Mouse (Mus musculus): ENCODE results near the gene Tlnrd1. TPM values are rescaled to one million over a fixed set of nuclear protein-coding genes. Genes with fewer than 3 reads are reported as not detected.

Gene Tlnrd1
- polyA plus RNA-seq, 1 experiment: 25.5 TPM

- H3K27me3 ChIP-seq (ENCODE audit: control insufficient read depth, insufficient read depth, insufficient read length): no peaks in the 10 kb centered on the region
- TF ChIP-seq POLR2AphosphoS2 (IDR thresholded peaks at IDR 0.05; ENCODE audit: insufficient read length, low read depth) (no peak), TCF3 (IDR thresholded peaks at IDR 0.05; ENCODE audit: insufficient read length, low read depth) (no peak), REST (IDR thresholded peaks at IDR 0.05; ENCODE audit: insufficient read depth, insufficient read length) (no peak), SRF (IDR thresholded peaks at IDR 0.05; ENCODE audit: control insufficient read depth, insufficient read length, low read depth) (no peak), CEBPB (IDR thresholded peaks at IDR 0.05; ENCODE audit: insufficient read depth, poor library complexity, severe bottlenecking) (no peak), MYOG (IDR thresholded peaks at IDR 0.05; ENCODE audit: control insufficient read depth in 1 of 3, insufficient read depth in 1 of 3, insufficient read length in 2 of 3, low read depth in 2 of 3) (no peak), POLR2A (IDR thresholded peaks at IDR 0.05; ENCODE audit: insufficient read length, low read depth) (no peak)
- H3K4me3 ChIP-seq: no peak overlapping the region
- H3K79me2 ChIP-seq (ENCODE audit: control insufficient read depth, insufficient read depth): no peaks in the 10 kb centered on the region
- no peak overlapping the region for H3K4me2 ChIP-seq (ENCODE audit: low read depth)
- H3ac ChIP-seq (ENCODE audit: control insufficient read depth, insufficient read length): no peak overlapping the region
- H3K36me3 ChIP-seq (ENCODE audit: control insufficient read depth, insufficient read depth): no peaks in the 10 kb centered on the region
Measured at GRCm38 (mm10) chr7:83851569-83852380, 32.3 kb downstream of the Tlnrd1 start.

- no peak overlapping the region for H3K4me3 ChIP-seq
- no peak overlapping the region for H3K4me2 ChIP-seq (ENCODE audit: low read depth)
- no peaks in the 10 kb centered on the region for H3K36me3 ChIP-seq (ENCODE audit: control insufficient read depth, insufficient read depth)
- no peaks in the 10 kb centered on the region for H3K27me3 ChIP-seq (ENCODE audit: control insufficient read depth, insufficient read depth, insufficient read length)
- no peak overlapping the region for H3ac ChIP-seq (ENCODE audit: control insufficient read depth, insufficient read length)
- TF ChIP-seq TCF3 (IDR thresholded peaks at IDR 0.05; ENCODE audit: insufficient read length, low read depth) (no peak), MAX (IDR thresholded peaks at IDR 0.05; ENCODE audit: low read depth) (no peak), MYOD1 (IDR thresholded peaks at IDR 0.05; ENCODE audit: control insufficient read depth in 1 of 3, insufficient read length in 2 of 3, low read depth in 2 of 3) (no peak), USF1 (IDR thresholded peaks at IDR 0.05; ENCODE audit: low read depth) (no peak), POLR2AphosphoS2 (IDR thresholded peaks at IDR 0.05; ENCODE audit: insufficient read length, low read depth) (no peak), E2F4 (IDR thresholded peaks at IDR 0.05; ENCODE audit: insufficient read depth) (no peak), REST (IDR thresholded peaks at IDR 0.05; ENCODE audit: insufficient read depth, insufficient read length) (no peak), CEBPB (IDR thresholded peaks at IDR 0.05; ENCODE audit: insufficient read depth, poor library complexity, severe bottlenecking) (no peak), MYOG (IDR thresholded peaks at IDR 0.05; ENCODE audit: control insufficient read depth in 1 of 3, insufficient read depth in 1 of 3, insufficient read length in 2 of 3, low read depth in 2 of 3) (no peak), POLR2A (IDR thresholded peaks at IDR 0.05; ENCODE audit: insufficient read length, low read depth) (no peak), TCF12 (IDR thresholded peaks at IDR 0.05; ENCODE audit: insufficient read depth, poor library complexity, severe bottlenecking) (no peak), SRF (IDR thresholded peaks at IDR 0.05; ENCODE audit: control insufficient read depth, insufficient read length, low read depth) (no peak)
- no peaks in the 10 kb centered on the region for H3K79me2 ChIP-seq (ENCODE audit: control insufficient read depth, insufficient read depth)
Measured at GRCm38 (mm10) chr7:83847187-83848075, 36.7 kb downstream of the Tlnrd1 start.

- no peaks in the 10 kb centered on the region for H3K27me3 ChIP-seq (ENCODE audit: control insufficient read depth, insufficient read depth, insufficient read length)
- no peak overlapping the region for H3K4me3 ChIP-seq
- no peak overlapping the region for H3K4me2 ChIP-seq (ENCODE audit: low read depth)
- TF ChIP-seq TCF3 (IDR thresholded peaks at IDR 0.05; ENCODE audit: insufficient read length, low read depth): no peak
- no peaks in the 10 kb centered on the region for H3K79me2 ChIP-seq (ENCODE audit: control insufficient read depth, insufficient read depth)
- H3ac ChIP-seq (ENCODE audit: control insufficient read depth, insufficient read length): no peak overlapping the region
- H3K36me3 ChIP-seq (ENCODE audit: control insufficient read depth, insufficient read depth): no peaks in the 10 kb centered on the region
Measured at GRCm38 (mm10) chr7:83844807-83845206, 39.3 kb downstream of the Tlnrd1 start.

- no peak overlapping the region for H3K4me3 ChIP-seq
- H3K4me2 ChIP-seq (ENCODE audit: low read depth): no peak overlapping the region
- no peaks in the 10 kb centered on the region for H3K79me2 ChIP-seq (ENCODE audit: control insufficient read depth, insufficient read depth)
- H3K27me3 ChIP-seq (ENCODE audit: control insufficient read depth, insufficient read depth, insufficient read length): no peaks in the 10 kb centered on the region
- no peak overlapping the region for H3ac ChIP-seq (ENCODE audit: control insufficient read depth, insufficient read length)
- no peaks in the 10 kb centered on the region for H3K36me3 ChIP-seq (ENCODE audit: control insufficient read depth, insufficient read depth)
- TF ChIP-seq TCF3 (IDR thresholded peaks at IDR 0.05; ENCODE audit: insufficient read length, low read depth): no peak
- no peak for TF ChIP-seq CEBPB (IDR thresholded peaks at IDR 0.05; ENCODE audit: insufficient read depth, poor library complexity, severe bottlenecking)
- TF ChIP-seq E2F4 (IDR thresholded peaks at IDR 0.05; ENCODE audit: insufficient read depth): no peak
- no peak for TF ChIP-seq MYOD1 (IDR thresholded peaks at IDR 0.05; ENCODE audit: control insufficient read depth in 1 of 3, insufficient read length in 2 of 3, low read depth in 2 of 3)
- no peak for TF ChIP-seq POLR2AphosphoS2 (IDR thresholded peaks at IDR 0.05; ENCODE audit: insufficient read length, low read depth)
- no peak for TF ChIP-seq SRF (IDR thresholded peaks at IDR 0.05; ENCODE audit: control insufficient read depth, insufficient read length, low read depth)
- TF ChIP-seq MAX (IDR thresholded peaks at IDR 0.05; ENCODE audit: low read depth): no peak
- no peak for TF ChIP-seq REST (IDR thresholded peaks at IDR 0.05; ENCODE audit: insufficient read depth, insufficient read length)
- TF ChIP-seq POLR2A (IDR thresholded peaks at IDR 0.05; ENCODE audit: insufficient read length, low read depth): no peak
- no peak for TF ChIP-seq TCF12 (IDR thresholded peaks at IDR 0.05; ENCODE audit: insufficient read depth, poor library complexity, severe bottlenecking)
- no peak for TF ChIP-seq USF1 (IDR thresholded peaks at IDR 0.05; ENCODE audit: low read depth)
- no peak for TF ChIP-seq MYOG (IDR thresholded peaks at IDR 0.05; ENCODE audit: control insufficient read depth in 1 of 3, insufficient read depth in 1 of 3, insufficient read length in 2 of 3, low read depth in 2 of 3)
Measured at GRCm38 (mm10) chr7:83842486-83843259, 41.4 kb downstream of the Tlnrd1 start.
